Mouse (Mus musculus): ENCODE results near the gene AC141477.1.

AC141477.1 gene

DNA sequence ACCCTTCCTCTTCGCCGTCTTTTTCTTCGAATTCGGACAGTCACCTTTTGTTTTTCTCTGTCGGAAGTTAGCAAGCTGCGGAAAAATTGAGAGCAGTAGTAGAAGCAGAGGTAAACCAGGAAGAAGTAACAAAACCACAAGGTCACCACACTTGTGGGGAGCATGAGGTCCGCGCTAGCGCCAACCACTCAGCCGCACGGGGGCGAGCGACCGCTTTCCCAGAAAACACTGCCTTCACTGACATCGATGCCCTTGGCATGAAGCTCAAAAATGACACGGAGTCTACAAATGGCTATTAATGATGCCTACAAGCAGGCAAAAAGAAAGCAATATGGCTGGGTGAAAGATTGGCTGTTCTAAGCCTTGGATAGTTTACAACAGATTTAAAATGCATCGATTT is at the start of gene AC141477.1:
Gene AC141477.1 (minus strand): TSS at position 164 of the 400 bp plus-strand sequence.
- peak; percentile 27 for DNase-seq (ENCODE audit: low read depth, low spot score)

DNA sequence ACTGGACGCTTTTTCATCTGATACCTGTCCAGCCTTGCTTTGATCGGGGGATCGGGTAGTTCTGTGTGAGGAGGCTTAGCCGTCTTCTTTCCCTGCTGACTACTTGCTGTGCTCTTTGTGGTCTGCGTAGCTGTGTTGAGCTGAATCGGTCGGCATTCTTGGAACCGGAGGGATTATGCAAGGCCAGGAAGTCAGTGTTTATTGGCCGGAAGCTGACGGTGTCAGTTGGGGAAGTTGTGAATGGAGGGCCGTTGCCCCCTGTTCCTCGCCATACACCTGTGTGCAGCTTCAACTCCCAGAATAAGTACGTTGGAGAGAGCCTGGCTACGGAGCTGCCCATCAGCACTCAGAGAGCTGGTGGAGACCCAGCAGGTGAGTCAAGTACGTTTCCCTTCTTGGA is 49.0 kb upstream of the AC141477.1 start:
- DNase-seq (ENCODE audit: low read depth, low spot score): no peak

DNA sequence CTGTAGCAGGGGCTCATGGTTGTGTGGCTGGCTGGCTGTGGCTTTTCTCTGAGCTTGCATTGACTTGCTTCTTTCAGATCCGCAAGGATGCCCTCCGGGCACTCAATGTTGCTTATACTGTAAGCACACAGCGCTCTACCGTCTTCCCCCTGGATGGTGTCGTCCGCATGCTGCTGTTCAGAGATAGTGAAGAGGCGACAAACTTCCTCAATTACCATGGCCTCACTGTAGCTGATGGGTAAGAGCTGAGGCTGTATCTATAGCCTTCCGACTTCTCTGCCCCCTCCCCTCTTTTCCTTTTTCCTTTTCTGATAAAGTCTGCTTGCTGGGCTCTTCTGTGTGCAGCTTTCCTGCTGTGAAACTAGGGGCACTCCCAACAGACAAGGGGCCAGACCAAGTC is 48.0 kb upstream of the AC141477.1 start:
- no peak for DNase-seq (ENCODE audit: low read depth, low spot score)

DNA sequence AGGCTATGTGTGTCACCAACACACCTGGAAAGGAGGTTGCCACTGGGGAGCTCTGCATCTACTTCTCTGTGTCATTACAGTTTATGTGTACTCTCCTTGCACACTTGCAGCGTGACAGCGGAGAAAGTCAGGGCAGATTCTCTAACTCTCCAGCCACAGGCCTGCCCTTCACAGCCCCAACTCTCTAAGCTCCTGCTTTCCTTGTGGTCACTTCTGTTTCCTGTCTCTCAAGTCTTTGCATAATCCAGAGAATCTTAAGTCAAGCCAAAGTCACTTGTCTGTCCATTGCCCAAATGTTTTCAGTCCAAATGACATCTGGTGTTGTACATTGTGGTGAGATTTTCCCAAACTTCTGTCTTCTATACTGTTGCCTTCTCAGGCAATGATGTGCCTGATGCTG is 46.1 kb upstream of the AC141477.1 start:
- no peak for DNase-seq (ENCODE audit: low read depth, low spot score)

DNA sequence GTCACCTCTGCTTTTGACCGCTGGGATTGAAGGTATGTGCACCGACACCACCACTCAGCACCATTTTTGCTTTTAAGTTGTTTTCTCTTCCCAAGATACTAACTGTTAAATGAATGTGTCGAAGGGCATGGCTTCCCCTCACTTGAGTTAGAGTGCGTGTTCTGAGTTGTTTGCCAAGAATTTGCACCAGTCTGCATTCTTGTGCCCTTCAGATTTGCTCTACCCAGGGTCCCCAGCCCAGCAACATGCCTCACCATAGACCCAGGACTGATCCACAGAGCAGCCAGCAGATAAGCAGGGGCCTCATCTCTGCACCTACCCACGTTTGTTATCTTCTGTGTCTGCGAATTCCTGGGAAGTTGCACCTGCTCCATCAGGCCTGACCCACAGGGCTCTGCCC is 41.2 kb upstream of the AC141477.1 start:
- no peak for DNase-seq (ENCODE audit: low read depth, low spot score)

DNA sequence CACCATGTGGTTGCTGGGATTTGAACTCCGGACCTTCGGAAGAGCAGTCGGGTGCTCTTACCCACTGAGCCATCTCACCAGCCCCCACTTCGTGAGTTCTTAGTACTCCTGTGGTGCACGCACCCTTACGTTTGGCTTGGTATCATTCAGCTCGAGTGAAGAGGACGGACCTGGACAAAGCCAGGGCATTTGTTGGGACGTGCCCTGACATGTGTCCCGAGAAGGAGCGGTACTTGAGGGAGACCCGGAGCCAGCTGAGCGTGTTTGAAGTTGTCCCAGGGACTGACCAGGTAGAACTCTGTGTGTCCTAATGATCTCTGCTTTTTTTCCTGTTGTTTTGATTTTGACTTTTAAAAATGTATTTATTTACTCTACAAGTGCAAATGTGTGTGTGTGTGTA is 40.6 kb upstream of the AC141477.1 start:
- no peak for DNase-seq (ENCODE audit: low read depth, low spot score)

DNA sequence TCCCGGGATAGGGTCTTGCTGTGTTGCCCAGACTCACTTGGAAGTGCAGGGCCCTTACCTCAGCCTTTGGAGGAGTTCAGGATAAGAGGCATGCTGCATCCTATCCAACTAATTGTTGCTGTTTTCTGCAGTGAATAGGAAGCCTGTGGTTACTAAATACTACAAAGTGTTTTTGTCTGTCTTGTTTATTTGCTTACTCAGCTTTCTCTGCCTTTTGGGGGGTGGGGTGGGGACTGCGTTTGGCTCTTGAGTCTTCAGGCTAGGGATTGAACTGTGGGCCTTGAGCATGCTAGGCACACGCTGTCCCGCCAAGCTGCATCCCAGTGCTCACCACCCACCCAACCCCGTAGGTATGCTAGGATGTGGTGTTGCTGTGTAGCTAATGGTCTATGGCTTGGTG is 33.5 kb upstream of the AC141477.1 start:
- no peak for DNase-seq (ENCODE audit: low read depth, low spot score)

DNA sequence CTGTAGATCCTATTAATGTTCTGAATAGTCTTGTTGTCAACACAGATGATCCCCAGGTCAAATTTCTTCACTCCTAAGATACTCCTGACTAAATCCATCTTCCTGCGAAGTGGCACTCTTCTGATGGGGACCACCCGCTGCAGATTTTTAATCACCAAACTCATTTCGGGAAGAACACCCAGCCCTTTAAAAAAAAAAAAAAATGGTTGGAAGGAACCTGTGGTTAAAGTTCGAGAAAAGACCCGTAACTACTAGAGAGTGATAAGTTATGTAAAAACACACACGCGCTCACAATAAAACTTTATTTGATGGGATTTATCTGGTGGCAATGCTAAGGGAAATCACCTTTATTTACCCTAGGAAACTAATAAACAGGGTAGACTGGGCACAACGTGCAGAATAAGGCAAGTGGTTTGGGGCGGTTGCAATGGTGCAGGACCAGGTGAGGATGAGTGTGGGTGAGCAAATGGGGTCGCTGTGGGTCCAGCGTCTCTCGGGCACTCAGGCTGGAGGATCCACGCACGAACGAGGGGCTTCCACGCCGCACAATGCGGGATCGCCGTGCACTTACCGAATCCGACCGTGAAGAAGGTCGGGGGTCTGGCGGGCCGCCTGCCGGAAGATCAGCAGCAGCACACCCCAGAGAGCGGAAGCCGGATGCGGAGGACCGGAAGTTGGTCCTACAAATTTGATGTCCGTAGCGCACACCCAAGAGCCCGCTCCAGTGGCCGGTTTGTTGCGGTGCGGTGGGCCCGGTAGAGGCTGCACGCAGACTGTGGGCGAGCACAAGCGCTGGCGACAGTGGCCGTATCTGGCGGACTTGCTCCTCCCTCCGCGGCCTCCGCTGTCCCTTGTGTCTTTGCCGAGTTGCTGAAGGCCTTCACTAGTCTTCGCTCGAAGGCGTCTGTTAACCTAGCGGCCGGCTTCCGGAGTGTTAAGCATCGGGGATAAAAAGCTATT is 28.2 kb upstream of the AC141477.1 start, which contains the start of the genes Mcm3ap and Ybey:
Gene Mcm3ap (plus strand): TSS at position 725 of the 960 bp plus-strand sequence.
Gene Ybey (minus strand): TSS at position 912 of the 960 bp plus-strand sequence.
- peak; percentile 91 for DNase-seq (ENCODE audit: low read depth, low spot score)

DNA sequence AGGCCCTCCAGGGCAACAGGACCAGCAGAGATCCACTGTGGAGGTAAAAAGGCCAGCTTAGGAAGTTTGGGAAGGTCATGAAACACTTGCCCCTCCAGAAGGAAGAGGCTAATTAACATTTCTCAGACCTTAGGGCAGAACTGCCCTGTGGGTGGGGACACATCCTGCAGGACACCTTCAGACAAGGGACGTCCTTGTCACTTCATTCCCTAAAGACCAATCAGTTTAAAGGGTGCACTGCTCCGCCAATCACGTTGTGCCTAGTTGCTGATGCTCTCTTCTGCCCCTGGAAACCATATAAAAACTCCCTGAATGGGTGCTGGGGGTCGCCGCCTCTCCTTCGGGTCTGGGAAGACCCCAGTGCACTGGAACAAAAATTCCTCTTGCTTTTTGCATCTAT is 22.5 kb upstream of the AC141477.1 start:
- DNase-seq (ENCODE audit: low read depth, low spot score): no peak

DNA sequence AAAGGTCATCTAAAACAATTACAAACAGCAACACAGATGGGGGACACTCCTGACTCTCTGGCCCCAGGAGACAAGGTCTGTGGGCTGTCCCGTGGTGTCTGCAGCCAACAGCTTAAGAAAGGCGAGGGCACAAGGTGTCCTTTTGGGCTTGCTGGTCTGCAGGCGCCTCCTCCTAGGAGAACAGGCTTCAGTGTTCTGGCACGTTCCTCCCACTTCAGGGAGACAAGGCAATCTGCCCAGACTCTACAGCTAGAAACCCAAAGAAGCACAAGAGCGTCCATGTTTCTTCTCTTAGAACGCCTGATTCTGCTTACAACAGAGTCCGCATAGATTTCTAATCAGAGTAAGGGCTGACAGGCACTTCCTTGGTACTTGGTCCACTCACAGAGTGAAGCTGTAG is 22.1 kb upstream of the AC141477.1 start:
- DNase-seq (ENCODE audit: low read depth, low spot score): no peak

DNA sequence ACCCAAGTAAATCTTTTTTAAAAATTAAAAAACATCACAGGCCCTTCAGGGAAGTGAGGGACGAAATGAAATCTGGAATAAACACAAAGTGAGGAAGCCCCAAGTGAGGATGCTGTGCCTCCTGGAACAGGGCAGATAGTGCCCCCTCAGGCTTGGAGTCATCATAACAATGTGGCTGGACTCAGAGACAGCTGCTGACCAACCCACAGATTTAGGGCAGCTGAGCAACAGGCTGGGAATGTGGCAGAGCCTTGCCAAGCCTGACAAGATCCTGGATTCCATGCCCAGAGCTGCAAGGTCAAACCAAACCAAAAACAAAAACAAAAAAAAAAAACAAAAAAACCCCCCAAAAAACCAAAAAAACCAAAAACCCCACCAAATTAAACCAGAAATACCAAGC is 21.0 kb upstream of the AC141477.1 start:
- DNase-seq (ENCODE audit: low read depth, low spot score): no peak

DNA sequence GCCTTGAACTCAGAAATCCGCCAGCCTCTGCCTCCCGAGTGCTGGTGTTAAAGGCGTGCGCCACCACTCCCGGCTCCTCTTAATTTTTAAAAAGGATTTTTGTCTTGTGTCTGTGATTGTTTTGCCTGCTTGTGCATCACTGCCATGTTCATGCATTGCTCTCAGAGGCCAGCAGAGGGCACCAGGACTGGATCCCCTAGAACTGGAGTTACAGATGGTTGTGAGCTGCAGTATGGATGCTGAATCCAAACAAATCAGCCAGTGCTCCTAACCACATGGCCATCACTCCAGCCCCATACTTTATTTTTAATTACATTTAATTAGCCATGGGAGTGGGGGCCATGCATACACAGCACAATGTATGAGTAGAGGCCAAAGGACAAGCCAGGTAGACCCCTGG is 15.0 kb upstream of the AC141477.1 start:
- DNase-seq (ENCODE audit: low read depth, low spot score): peak; percentile 33

DNA sequence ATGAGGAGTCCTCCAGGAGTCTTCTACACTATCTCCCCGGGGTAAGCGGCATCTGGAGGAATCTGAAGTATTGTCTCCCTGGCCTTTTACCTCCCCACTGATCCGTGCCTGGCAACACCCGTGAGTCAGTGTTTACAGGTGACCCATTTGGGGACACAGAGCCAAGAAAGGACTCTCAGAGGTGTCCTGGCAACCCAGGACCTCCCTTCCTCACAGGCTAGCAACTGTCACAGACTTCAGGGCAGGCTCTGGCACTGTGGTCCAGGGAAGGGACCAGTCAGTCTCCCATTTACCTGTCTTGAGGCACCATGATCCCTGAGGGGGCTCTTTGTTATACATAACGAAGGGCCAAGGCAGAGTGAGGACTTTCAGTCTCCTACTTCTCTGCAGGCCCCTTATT is 8.6 kb upstream of the AC141477.1 start, which contains the start of gene 2610028H24Rik:
Gene 2610028H24Rik (plus strand): TSS at position 231 of the 400 bp plus-strand sequence.
- no peak for DNase-seq (ENCODE audit: low read depth, low spot score)

DNA sequence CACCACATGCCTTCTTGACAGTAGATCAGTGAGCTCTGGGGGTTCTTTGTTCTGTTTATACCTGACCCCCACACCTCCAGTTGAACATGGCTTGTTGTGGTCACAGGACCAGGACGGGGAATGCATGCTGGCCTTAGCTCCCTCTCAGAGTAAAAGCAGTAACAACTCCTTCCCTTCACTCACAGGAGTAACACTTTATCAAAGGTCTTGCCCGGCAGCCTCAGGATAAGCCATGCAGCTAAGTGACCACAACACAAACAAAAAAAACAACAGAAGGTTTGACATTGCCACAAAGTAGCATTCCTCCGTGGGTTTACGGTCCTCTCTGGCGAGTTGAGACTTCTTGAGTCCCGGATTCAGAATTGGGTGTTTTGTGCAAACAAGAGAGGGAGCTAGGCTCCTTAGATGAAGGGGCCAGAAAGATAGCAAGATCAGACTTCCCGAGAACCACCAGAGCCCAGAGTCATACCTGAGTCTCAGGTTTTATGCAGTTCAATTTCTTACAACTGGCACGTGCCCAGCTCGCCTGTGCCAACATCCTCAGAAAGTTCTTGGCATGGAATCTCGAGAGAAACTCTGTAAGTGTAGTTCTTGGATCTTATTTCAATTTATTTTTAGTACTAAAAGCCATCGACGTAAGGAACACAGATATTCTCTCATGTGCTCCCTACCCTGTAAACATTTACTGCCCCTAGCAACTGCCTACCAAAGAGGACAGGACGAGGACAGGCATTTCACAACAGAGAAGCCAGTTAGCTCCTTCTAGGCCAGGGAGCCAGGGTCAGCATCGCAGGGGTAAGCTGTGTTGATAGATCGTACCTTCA is 7.4 kb upstream of the AC141477.1 start:
- DNase-seq (ENCODE audit: low read depth, low spot score): no peak

DNA sequence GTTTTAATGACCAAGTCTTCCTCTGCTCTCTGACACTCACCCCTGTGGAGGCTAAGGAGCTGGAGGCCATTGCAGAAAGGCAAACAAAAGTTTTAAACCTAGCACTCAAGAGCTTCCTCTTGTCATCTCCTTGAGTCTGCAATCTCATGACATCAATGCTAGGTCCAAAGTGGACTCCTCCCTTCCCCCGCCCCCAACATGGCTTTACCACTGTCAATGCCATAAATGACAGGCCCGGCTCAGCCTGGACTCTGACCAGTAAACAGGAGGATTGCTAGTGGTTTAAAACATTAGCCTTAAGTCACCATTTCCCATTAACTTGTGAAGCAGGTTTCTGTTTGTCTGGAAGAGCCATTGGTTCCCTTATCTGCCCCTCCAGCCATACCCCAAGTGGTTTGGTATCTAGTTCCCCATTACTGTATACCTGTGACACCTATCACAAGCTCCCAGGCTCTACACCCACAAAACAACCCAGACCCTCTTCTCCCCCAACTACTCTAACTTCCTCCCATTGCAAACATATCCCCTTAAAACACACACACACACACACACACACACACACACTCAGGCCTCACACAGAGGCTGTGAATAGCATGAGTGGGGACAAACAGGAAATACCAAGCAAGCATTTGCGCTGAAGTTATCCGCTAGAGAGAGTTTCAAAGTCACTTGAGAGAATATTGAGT is 5.9 kb upstream of the AC141477.1 start:
- no peak for DNase-seq (ENCODE audit: low read depth, low spot score)

DNA sequence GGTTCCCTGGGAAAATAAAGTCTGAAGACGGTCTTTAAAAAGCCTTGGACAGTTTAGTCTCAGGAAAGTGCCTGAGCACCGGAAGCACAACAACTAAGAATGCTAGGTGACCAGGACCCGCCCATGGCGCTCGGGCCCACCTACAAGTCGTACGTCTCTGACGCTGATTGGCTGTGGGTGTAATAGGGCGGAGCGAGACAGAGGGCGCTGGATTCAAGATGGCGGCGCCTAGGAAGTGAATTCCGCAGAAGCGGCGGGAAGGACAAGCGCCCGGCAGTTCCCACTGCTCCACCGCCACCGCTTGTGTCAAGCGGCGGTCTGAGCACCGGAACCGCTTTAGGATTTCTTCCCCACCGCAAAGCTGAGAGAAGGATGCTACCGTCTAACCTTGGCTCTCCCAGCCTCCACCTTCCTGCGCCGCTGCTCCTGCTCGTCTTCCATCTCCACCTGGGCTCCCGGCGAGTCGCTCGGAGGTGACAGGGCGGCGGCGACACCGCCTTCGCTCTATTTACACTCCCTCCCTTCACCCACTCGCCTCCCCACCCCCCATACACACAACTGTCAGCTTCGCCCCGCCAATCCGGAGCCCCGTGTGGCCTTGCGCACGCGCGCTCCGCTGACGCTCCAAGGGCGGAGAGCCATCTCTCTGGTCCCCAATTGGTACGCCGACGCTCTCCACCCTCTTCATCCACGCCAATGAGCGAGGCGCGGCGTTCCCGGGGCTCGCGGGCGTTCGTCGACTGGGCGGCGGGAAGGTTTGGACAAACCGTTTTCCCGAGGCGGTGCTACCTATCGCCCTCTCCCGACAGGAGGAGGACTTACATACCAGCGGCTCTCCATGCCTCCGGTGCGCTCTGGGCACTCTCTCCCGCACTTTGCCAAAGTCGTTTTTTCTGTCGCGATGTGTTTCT is 2.2 kb upstream of the AC141477.1 start, which contains the start of gene Pcnt:
Gene Pcnt (minus strand): TSS at position 609 of the 911 bp plus-strand sequence.
- peak; percentile 98 for DNase-seq (ENCODE audit: low read depth, low spot score)

DNA sequence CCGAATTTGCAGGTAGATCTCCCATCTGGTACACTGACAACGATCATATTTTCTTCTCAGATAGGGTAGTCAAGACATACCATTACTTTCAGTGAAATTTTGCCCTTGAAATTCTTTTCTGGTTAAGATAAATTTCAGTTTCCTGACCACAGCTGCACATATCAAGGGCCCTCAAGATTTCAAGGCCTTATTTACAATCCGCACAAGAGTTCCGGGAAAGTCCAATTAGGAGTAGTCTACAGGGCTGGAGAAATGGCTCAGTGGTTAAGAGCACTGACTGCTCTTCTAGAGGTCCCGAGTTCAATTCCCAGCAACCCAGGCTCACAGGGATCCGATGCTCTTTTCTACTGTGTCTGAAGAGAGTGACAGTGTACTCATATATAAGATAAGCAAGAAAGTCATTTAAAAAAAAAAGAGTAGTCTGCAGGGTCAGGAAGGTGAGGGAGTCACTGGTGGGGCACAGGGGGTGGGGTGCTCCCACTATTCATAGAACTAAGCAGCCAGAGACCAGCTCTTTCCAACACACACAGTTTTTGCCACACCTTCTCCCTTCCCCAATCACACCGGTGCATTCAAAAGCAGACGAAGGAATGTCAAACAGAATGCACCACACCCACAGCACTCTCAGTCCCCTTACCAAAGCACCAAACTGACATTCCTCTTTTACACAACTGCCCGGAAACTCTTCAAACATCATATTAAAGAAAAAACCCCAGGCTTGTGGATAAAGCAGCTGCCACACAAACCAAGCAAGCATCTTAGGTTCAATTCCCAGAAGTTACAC is 945 bp downstream of the AC141477.1 start:
- no peak for DNase-seq (ENCODE audit: low read depth, low spot score)

DNA sequence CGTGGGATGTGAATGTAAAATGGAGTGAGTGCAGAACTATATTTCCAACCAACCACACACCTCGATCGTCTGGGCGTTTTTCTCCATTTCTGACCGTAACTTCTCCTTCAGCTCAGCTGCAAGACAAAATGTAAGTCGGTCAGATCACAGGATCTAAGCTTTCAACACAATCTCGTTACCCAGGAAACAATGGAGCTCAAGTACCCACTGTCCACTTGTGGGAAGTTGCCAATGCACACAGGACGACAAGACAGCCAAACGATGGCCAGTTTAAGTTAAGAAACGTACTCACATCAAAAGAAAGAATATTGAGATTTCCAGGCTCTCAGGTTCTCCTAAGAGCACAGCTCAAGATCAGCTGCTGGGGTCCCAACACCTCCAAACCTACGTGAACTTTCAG is 6.3 kb downstream of the AC141477.1 start:
- DNase-seq (ENCODE audit: low read depth, low spot score): no peak

DNA sequence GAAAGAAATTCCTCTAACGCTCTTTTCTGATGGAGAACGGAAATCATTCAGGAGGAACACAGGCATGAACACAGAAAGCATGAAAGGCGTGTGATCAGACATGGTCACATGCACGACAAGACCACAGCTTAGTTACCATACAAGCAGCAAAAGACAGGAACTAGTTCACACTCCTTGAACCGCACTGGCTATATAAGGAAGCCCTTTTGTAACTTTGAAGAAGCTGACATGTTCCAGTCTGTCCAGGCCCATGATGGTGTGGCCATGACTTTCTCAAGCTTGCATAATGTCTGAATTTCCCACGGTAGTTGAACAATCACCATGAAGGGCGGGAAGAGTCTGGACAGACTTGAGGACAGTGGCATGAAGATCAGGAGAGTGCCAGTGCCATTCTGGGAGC is 14.6 kb downstream of the AC141477.1 start:
- no peak for DNase-seq (ENCODE audit: low read depth, low spot score)

DNA sequence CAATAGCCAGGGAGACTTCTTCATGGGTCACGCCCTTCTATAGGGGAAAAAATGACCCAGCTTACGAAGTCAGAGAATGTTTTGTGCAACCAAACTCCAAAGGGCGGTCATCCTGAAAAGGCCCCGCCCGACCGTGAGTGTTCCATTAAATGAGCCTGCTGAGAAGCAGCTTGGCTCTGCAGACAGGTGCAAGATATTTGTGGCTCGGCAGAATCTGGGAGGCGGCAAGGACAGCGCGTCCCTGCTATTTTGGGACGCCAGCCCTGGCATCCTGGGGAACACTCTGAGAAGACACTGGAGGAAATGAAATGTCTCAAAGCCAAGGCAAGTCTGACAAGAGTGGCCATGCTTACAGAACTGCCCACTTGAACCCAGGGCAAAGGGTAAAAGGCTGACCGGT is 23.4 kb downstream of the AC141477.1 start:
- DNase-seq (ENCODE audit: low read depth, low spot score): no peak
